Comparison of ENCODE assay signal across 19 mouse cellular contexts in the genomic region with DNA sequence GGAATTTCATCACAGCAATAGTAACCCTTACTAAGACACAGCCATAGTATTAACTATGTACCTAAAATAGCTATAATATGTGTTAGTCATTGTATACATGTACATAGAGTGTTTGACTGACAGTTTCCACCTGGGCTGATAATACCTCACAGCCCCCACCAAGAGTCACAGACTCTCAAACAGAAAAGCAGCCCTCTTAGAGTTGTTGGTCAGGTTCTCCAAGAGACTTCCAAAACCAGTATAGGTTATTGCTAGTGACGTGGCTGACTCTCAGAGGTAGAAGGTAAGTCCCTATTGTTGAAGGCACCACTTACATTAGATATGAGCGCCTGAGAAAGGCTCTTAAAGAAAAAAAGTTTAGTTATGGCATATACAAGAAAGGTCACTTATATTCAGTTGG.
"Had no signal": no experiment of that assay in that cellular context is flagged by ENCODE, and none has a peak within 500 bp of the region (broad histone marks: within the 10 kb centered on the region; RNA-seq: fewer than 3 reads in every experiment).

No protein-coding gene starts in this region.

- ATAC-seq: liver, postnatal 0 days; lung, postnatal 0 days; midbrain, embryonic 15.5 days had no signal

- H3K27me3 ChIP-seq: liver, embryonic 13.5 days; liver, embryonic 15.5 days; lung, embryonic 15.5 days; midbrain, embryonic 12.5 days; midbrain, embryonic 15.5 days; neural tube, embryonic 12.5 days had no signal

- H3K27ac ChIP-seq: liver, embryonic 13.5 days; liver, embryonic 15.5 days; lung, embryonic 15.5 days; midbrain, embryonic 10.5 days; midbrain, embryonic 12.5 days; midbrain, embryonic 15.5 days; neural tube, embryonic 12.5 days had no signal

- H3K4me3 ChIP-seq: liver, embryonic 13.5 days; liver, embryonic 15.5 days; lung, embryonic 15.5 days; midbrain, embryonic 10.5 days; midbrain, embryonic 12.5 days; midbrain, embryonic 15.5 days; neural tube, embryonic 12.5 days had no signal

- H3K9ac ChIP-seq: liver, embryonic 13.5 days; liver, embryonic 15.5 days; liver, postnatal 0 days; lung, embryonic 15.5 days; midbrain, embryonic 12.5 days; midbrain, embryonic 15.5 days; neural tube, embryonic 12.5 days had no signal

- H3K9me3 ChIP-seq: liver, embryonic 13.5 days; liver, embryonic 15.5 days; lung, embryonic 15.5 days; midbrain, embryonic 10.5 days; midbrain, embryonic 12.5 days; midbrain, embryonic 15.5 days; neural tube, embryonic 12.5 days had no signal

- DNase-seq: liver, embryonic 13.5 days; liver, postnatal 0 days; lung, adult 2 months; lung, postnatal 14 days; lung, postnatal 36 days; right cerebral cortex, postnatal 25 days; right cerebral cortex, postnatal 4 days; spleen, adult 18-20 months; thymus, adult 18-20 months; thymus, postnatal 14 days; thymus, postnatal 36 days had no signal

- H3K4me1 ChIP-seq: liver, embryonic 13.5 days; liver, embryonic 15.5 days; midbrain, embryonic 10.5 days; midbrain, embryonic 12.5 days; midbrain, embryonic 15.5 days; neural tube, embryonic 12.5 days had no signal

- H3K36me3 ChIP-seq: liver, embryonic 13.5 days; liver, embryonic 15.5 days; lung, embryonic 15.5 days; midbrain, embryonic 10.5 days; midbrain, embryonic 12.5 days; midbrain, embryonic 15.5 days; neural tube, embryonic 12.5 days had no signal

- H3K4me2 ChIP-seq: liver, embryonic 11.5 days; liver, embryonic 13.5 days; liver, embryonic 15.5 days; lung, embryonic 15.5 days; midbrain, embryonic 12.5 days; midbrain, embryonic 15.5 days; neural tube, embryonic 12.5 days had no signal
